Mouse (Mus musculus): ENCODE measurements around the gene Tnr. TPM values are rescaled to one million over a fixed set of nuclear protein-coding genes. Genes with fewer than 3 reads are reported as not detected.

Gene Tnr
- polyA plus RNA-seq, 1 experiment from 2014 or later: 0.08 TPM

- no peaks in the 10 kb centered on the region for H3K27me3 ChIP-seq
- in situ Hi-C loops (cut with MboI; ENCODE audit: low pct_unique_long_range_greater_than_20kb): no loop called here
- ATAC-seq: no peak
- DNase-seq (ENCODE audit: low read depth, low spot score): no peak
- POLR2A ChIA-PET: interaction anchor here (1.0 kb wide), 1 partner anchor 59 kb away, joined by 3 read pairs; no protein-coding TSS in a partner anchor
- TF ChIP-seq CTCF (IDR thresholded peaks at IDR 0.05): no peak
- CTCF ChIA-PET: no interaction called here
Measured at GRCm38 (mm10) chr1:159594099-159595058, 70.8 kb downstream of the Tnr start.

- ATAC-seq: peak; percentile 80
- ChIA-PET CTCF (no interaction called here), POLR2A (interaction anchor here (1.0 kb wide), 1 partner anchor 60 kb away, joined by 3 read pairs; no protein-coding TSS in a partner anchor)
- peak; percentile 7 for DNase-seq (ENCODE audit: low read depth, low spot score)
- in situ Hi-C loops (cut with MboI; ENCODE audit: low pct_unique_long_range_greater_than_20kb): no loop called here
- no peaks in the 10 kb centered on the region for H3K27me3 ChIP-seq
- TF ChIP-seq CTCF (IDR thresholded peaks at IDR 0.05): no peak
Measured at GRCm38 (mm10) chr1:159595729-159596128, 72.2 kb downstream of the Tnr start.

- no peak for DNase-seq (ENCODE audit: low read depth, low spot score)
- TF ChIP-seq CTCF (IDR thresholded peaks at IDR 0.05): no peak
- no peaks in the 10 kb centered on the region for H3K27me3 ChIP-seq
- POLR2A ChIA-PET: no interaction called here
- in situ Hi-C loops (cut with MboI; ENCODE audit: low pct_unique_long_range_greater_than_20kb): no loop called here
- CTCF ChIA-PET: no interaction called here
- no peak for ATAC-seq
Measured at GRCm38 (mm10) chr1:159596640-159597039, 73.1 kb downstream of the Tnr start.

GRCm38 (mm10) chr1:159613561-159613960, 90.0 kb downstream of the Tnr start:
- CTCF ChIA-PET: no interaction called here
- in situ Hi-C loops (cut with MboI; ENCODE audit: low pct_unique_long_range_greater_than_20kb): no loop called here
- no peak for DNase-seq (ENCODE audit: low read depth, low spot score)
- no peak for TF ChIP-seq CTCF (IDR thresholded peaks at IDR 0.05)
- peaks cover 26% of the 10 kb centered on the region for H3K27me3 ChIP-seq
- POLR2A ChIA-PET: no interaction called here
- no peak for ATAC-seq

- POLR2A ChIA-PET: interaction anchor here (0.7 kb wide), 1 partner anchor 39 kb away, joined by 5 read pairs; no protein-coding TSS in a partner anchor
- no peak for TF ChIP-seq CTCF (IDR thresholded peaks at IDR 0.05)
- no peak for DNase-seq (ENCODE audit: low read depth, low spot score)
- in situ Hi-C loops (cut with MboI; ENCODE audit: low pct_unique_long_range_greater_than_20kb): no loop called here
- ATAC-seq: no peak
- H3K27me3 ChIP-seq: peaks cover 26% of the 10 kb centered on the region
- CTCF ChIA-PET: no interaction called here
Measured at GRCm38 (mm10) chr1:159614062-159614601, 90.6 kb downstream of the Tnr start.

GRCm38 (mm10) chr1:159614644-159615431, 91.3 kb downstream of the Tnr start:
- POLR2A ChIA-PET: interaction anchor here (0.7 kb wide), 1 partner anchor 39 kb away, joined by 5 read pairs; no protein-coding TSS in a partner anchor
- no peak for DNase-seq (ENCODE audit: low read depth, low spot score)
- no peak for TF ChIP-seq CTCF (IDR thresholded peaks at IDR 0.05)
- peaks cover 24% of the 10 kb centered on the region for H3K27me3 ChIP-seq
- in situ Hi-C loops (cut with MboI; ENCODE audit: low pct_unique_long_range_greater_than_20kb): no loop called here
- CTCF ChIA-PET: no interaction called here
- ATAC-seq: no peak

- DNase-seq (ENCODE audit: low read depth, low spot score) (no peak), ATAC-seq (no peak)
- ChIA-PET CTCF (no interaction called here), POLR2A (no interaction called here)
- TF ChIP-seq CTCF (IDR thresholded peaks at IDR 0.05): no peak
- H3K27me3 ChIP-seq: peaks cover 17% of the 10 kb centered on the region
- in situ Hi-C loops (cut with MboI; ENCODE audit: low pct_unique_long_range_greater_than_20kb): no loop called here
Measured at GRCm38 (mm10) chr1:159615686-159616085, 92.1 kb downstream of the Tnr start.

- TF ChIP-seq CTCF (IDR thresholded peaks at IDR 0.05): no peak
- ChIA-PET CTCF (no interaction called here), POLR2A (no interaction called here)
- ATAC-seq (no peak), DNase-seq (ENCODE audit: low read depth, low spot score) (no peak)
- in situ Hi-C loops (cut with MboI; ENCODE audit: low pct_unique_long_range_greater_than_20kb): no loop called here
- peaks cover 1% of the 10 kb centered on the region for H3K27me3 ChIP-seq
Measured at GRCm38 (mm10) chr1:159619205-159619604, 95.6 kb downstream of the Tnr start.

- CTCF ChIA-PET: interaction anchor here (1.0 to 1.1 kb wide), 3 partner anchors 11 to 102 kb away, joined by 3 to 4 read pairs (median 3); partner anchors contain the start of gene Tnr
- ATAC-seq (no peak), DNase-seq (ENCODE audit: low read depth, low spot score) (peak; percentile 2)
- POLR2A ChIA-PET: no interaction called here
- no peak for TF ChIP-seq CTCF (IDR thresholded peaks at IDR 0.05)
- in situ Hi-C loops (cut with MboI; ENCODE audit: low pct_unique_long_range_greater_than_20kb): no loop called here
- H3K27me3 ChIP-seq: no peaks in the 10 kb centered on the region
Measured at GRCm38 (mm10) chr1:159621321-159621720, 97.8 kb downstream of the Tnr start.

- no peak for DNase-seq (ENCODE audit: low read depth, low spot score)
- POLR2A ChIA-PET: no interaction called here
- CTCF ChIA-PET: no interaction called here
- in situ Hi-C loops (cut with MboI; ENCODE audit: low pct_unique_long_range_greater_than_20kb): no loop called here
- H3K27me3 ChIP-seq: peaks cover 12% of the 10 kb centered on the region
- no peak for TF ChIP-seq CTCF (IDR thresholded peaks at IDR 0.05)
- no peak for ATAC-seq
Measured at GRCm38 (mm10) chr1:159629119-159629518, 105.5 kb downstream of the Tnr start.
